ENCODE assay signal across 26 mouse cellular contexts in genomic region chr13:113353955-113354354, GRCm38 (mm10).
DNase-seq lines count a peak whose midpoint lies in the region; ATAC-seq and TF ChIP-seq lines count a peak whose summit lies in the region.
"Had no signal": no experiment of that assay in that cellular context is flagged by ENCODE, and none has a peak within 500 bp of the region (broad histone marks: within the 10 kb centered on the region; RNA-seq: fewer than 3 reads in every experiment).

No protein-coding gene starts in this region.

- no peaks in the 10 kb centered on the region for H3K9me3 ChIP-seq in lung, postnatal 0 days (ENCODE audit: low read length)
- H3K9me3 ChIP-seq in stomach, postnatal 0 days (ENCODE audit: control insufficient read depth, low read length) = no peaks in the 10 kb centered on the region
- H3K9me3 ChIP-seq: embryonic facial prominence, embryonic 12.5 days; embryonic facial prominence, embryonic 15.5 days; heart, embryonic 12.5 days; heart, embryonic 15.5 days; hindbrain, embryonic 10.5 days; hindbrain, embryonic 13.5 days had no signal

- H3K4me2 ChIP-seq in lung, postnatal 0 days (replicated peaks; ENCODE audit: low read depth, low read length) = no peak overlapping the region
- no peak overlapping the region for H3K4me2 ChIP-seq in stomach, postnatal 0 days (replicated peaks; ENCODE audit: low read depth)
- H3K4me2 ChIP-seq: embryonic facial prominence, embryonic 12.5 days; embryonic facial prominence, embryonic 15.5 days; heart, embryonic 12.5 days; heart, embryonic 15.5 days; hindbrain, embryonic 13.5 days had no signal

- no peak for TF ChIP-seq EP300 in lung, postnatal 0 days (IDR thresholded peaks at IDR 0.05)
- TF ChIP-seq EP300 in stomach, postnatal 0 days (optimal IDR thresholded peaks at IDR 0.05) = no peak

- H3K27me3 ChIP-seq in lung, postnatal 0 days (replicated peaks; ENCODE audit: insufficient read depth, low read length) = no peaks in the 10 kb centered on the region
- H3K27me3 ChIP-seq in stomach, postnatal 0 days (ENCODE audit: control insufficient read depth, insufficient read depth, low read length) = no peaks in the 10 kb centered on the region
- H3K27me3 ChIP-seq: embryonic facial prominence, embryonic 12.5 days; embryonic facial prominence, embryonic 15.5 days; heart, embryonic 12.5 days; heart, embryonic 15.5 days; Patski had no signal

- no peak for TF ChIP-seq CTCF in lung, postnatal 0 days (IDR thresholded peaks at IDR 0.05)
- TF ChIP-seq CTCF in stomach, postnatal 0 days (IDR thresholded peaks at IDR 0.05; ENCODE audit: low read depth) = peak; percentile 24; the same call in 1 of the 2 replicates

- peak; percentile 63 for DNase-seq in lung, postnatal 0 days (ENCODE audit: low spot score)
- DNase-seq in lung, postnatal 14 days = no peak
- peak; percentile 18 for DNase-seq in R1 (ENCODE audit: low read depth, low spot score)
- peak; percentile 62 for DNase-seq in stomach, postnatal 0 days (ENCODE audit: low spot score)
- no peak for DNase-seq in layer of hippocampus, postnatal 14 days (ENCODE audit: low spot score in 2 of 2)
- no peak for DNase-seq in frontal cortex, postnatal 10 days (ENCODE audit: low spot score in 2 of 2)
- DNase-seq: adrenal gland, adult 2 months; adrenal gland, postnatal 14 days; cerebellum, adult 11 months; cerebellum, adult 2 months; cerebellum, adult 9-11 months; cerebellum, postnatal 25 days; forebrain, postnatal 0 days; gastrocnemius, postnatal 25 days; heart, adult 18-20 months; heart, postnatal 10 days; heart, postnatal 36 days had no signal

- no peak overlapping the region for H3K27ac ChIP-seq in lung, postnatal 0 days (ENCODE audit: low read length)
- H3K27ac ChIP-seq in stomach, postnatal 0 days (replicated peaks) = no peak overlapping the region; the same call in 1 of the 2 replicates
- H3K27ac ChIP-seq: embryonic facial prominence, embryonic 12.5 days; embryonic facial prominence, embryonic 15.5 days; heart, embryonic 15.5 days; hindbrain, embryonic 13.5 days had no signal

- no peak overlapping the region for H3K4me3 ChIP-seq in lung, postnatal 0 days (ENCODE audit: low read depth, low read length)
- H3K4me3 ChIP-seq in stomach, postnatal 0 days (ENCODE audit: low read depth, low read length) = no peak overlapping the region
- H3K4me3 ChIP-seq: embryonic facial prominence, embryonic 12.5 days; embryonic facial prominence, embryonic 15.5 days; heart, embryonic 12.5 days; heart, embryonic 15.5 days; hindbrain, embryonic 10.5 days; hindbrain, embryonic 13.5 days had no signal

- WGBS in lung, postnatal 0 days = 82% methylated on average over 4 of the region's 4 CpGs
- WGBS in stomach, postnatal 0 days = 53% methylated on average over 4 of the region's 4 CpGs

- ATAC-seq in lung, postnatal 0 days = peak; percentile 14; the same call in 1 of the 2 replicates
- 0 out of 2 replicates have a peak, but pooled peaks have one; percentile 34 for ATAC-seq in megakaryocyte-erythroid progenitor cell, adult 5-6 weeks (replicated peaks; ENCODE audit: low FRiP score, low TSS enrichment, poor library complexity, severe bottlenecking)
- peak; percentile 92 for ATAC-seq in stomach, postnatal 0 days (ENCODE audit: low FRiP score, low TSS enrichment)
- ATAC-seq: forebrain, embryonic 14.5 days; forebrain, postnatal 0 days; Patski had no signal

- peaks cover 4% of the 10 kb centered on the region; the same call in 1 of the 2 replicates for H3K4me1 ChIP-seq in lung, postnatal 0 days (ENCODE audit: insufficient read depth, low read depth, low read length)
- 0 out of 2 replicates have a peak, but pooled peaks cover 3% of the 10 kb centered on the region for H3K4me1 ChIP-seq in stomach, postnatal 0 days (replicated peaks; ENCODE audit: control insufficient read depth, insufficient read depth)

- no peak overlapping the region for H3K9ac ChIP-seq in lung, postnatal 0 days (replicated peaks; ENCODE audit: low read depth)
- H3K9ac ChIP-seq in stomach, postnatal 0 days (ENCODE audit: low read length) = no peak overlapping the region
- H3K9ac ChIP-seq: embryonic facial prominence, embryonic 12.5 days; embryonic facial prominence, embryonic 15.5 days; forebrain, postnatal 0 days; heart, embryonic 12.5 days; heart, embryonic 15.5 days; hindbrain, embryonic 13.5 days had no signal

- no peaks in the 10 kb centered on the region for H3K36me3 ChIP-seq in lung, postnatal 0 days (ENCODE audit: insufficient read depth, low read length)
- no peaks in the 10 kb centered on the region for H3K36me3 ChIP-seq in stomach, postnatal 0 days (ENCODE audit: control insufficient read depth, insufficient read depth, low read length)
- H3K36me3 ChIP-seq: embryonic facial prominence, embryonic 12.5 days; embryonic facial prominence, embryonic 15.5 days; heart, embryonic 12.5 days; heart, embryonic 15.5 days; hindbrain, embryonic 10.5 days; hindbrain, embryonic 13.5 days had no signal

Comparison
In these comparisons a context has a peak if more than half of its experiments do, and no peak if none do; other contexts are left out.
1. DNase-seq: peak in lung, postnatal 0 days (single experiment), R1 (single experiment) and stomach, postnatal 0 days (single experiment); none in lung, postnatal 14 days (single experiment), layer of hippocampus, postnatal 14 days (0 of 2) and frontal cortex, postnatal 10 days (0 of 2).
2. ATAC-seq: peak in every context shown above with its lines; median percentile 92 in stomach, postnatal 0 days; 34 in megakaryocyte-erythroid progenitor cell, adult 5-6 weeks; 14 in lung, postnatal 0 days.